Mouse (Mus musculus): Measurements from ENCODE around the gene Ptprg. TPM values are rescaled to one million over a fixed set of nuclear protein-coding genes. Genes with fewer than 3 reads are reported as not detected.
"Not testable (repeated sequence)": the region's sequence is repeated elsewhere in the genome, so short reads cannot be mapped to it uniquely, and the experiment has no call there.

The Ptprg gene
- polyA plus RNA-seq, 1 experiment from 2014 or later = 26.5 TPM

GRCm38 (mm10) chr14:12283641-12284040 is 730.3 kb downstream of the Ptprg start, which contains the start of gene Gm49355:
TSS of gene Gm49355 (plus strand) at chr14:12283976.
- Histone ChIP-seq H3K4me1 (replicated peaks; ENCODE audit: control insufficient read depth, insufficient read depth, low read length) (no peaks in the 10 kb centered on the region), H3K27ac (ENCODE audit: low read length) (peak within 1 kb of the TSS; percentile 98), H3K36me3 (ENCODE audit: control insufficient read depth, insufficient read depth, low read length) (0 out of 2 replicates have a peak, but pooled peaks cover 2% of the 10 kb centered on the region), H3K4me2 (ENCODE audit: low read depth, low read length) (peak within 1 kb of the TSS; percentile 58), H3K9me3 (ENCODE audit: control insufficient read depth, low read length) (no peaks in the 10 kb centered on the region), H3K9ac (ENCODE audit: low read length) (peak within 1 kb of the TSS; percentile 94), H3K27me3 (ENCODE audit: control insufficient read depth, insufficient read depth, low read depth, low read length) (no peaks in the 10 kb centered on the region), H3K4me3 (ENCODE audit: low read length) (peak within 1 kb of the TSS; percentile 74)
- ATAC-seq (ENCODE audit: low read depth) = peak; percentile 18; the same call in 1 of the 2 replicates
- WGBS = 64% methylated on average over 6 of the region's 6 CpGs

- Histone ChIP-seq H3K27ac (ENCODE audit: low read length) (peak within 1 kb of the TSS; percentile 98), H3K36me3 (ENCODE audit: control insufficient read depth, insufficient read depth, low read length) (peaks cover 2% of the 10 kb centered on the region; the same call in 1 of the 2 replicates), H3K4me3 (ENCODE audit: low read length) (peak within 1 kb of the TSS; percentile 74), H3K9ac (ENCODE audit: low read length) (peak within 1 kb of the TSS; percentile 94), H3K4me2 (ENCODE audit: low read depth, low read length) (peak within 1 kb of the TSS; percentile 58), H3K4me1 (replicated peaks; ENCODE audit: control insufficient read depth, insufficient read depth, low read length) (no peaks in the 10 kb centered on the region), H3K27me3 (ENCODE audit: control insufficient read depth, insufficient read depth, low read depth, low read length) (no peaks in the 10 kb centered on the region), H3K9me3 (ENCODE audit: control insufficient read depth, low read length) (no peaks in the 10 kb centered on the region)
- peak; percentile 98 for ATAC-seq (ENCODE audit: low read depth)
- under 1% methylated on average over 48 of the region's 48 CpGs for WGBS
These were observed 731.0 kb downstream of the Ptprg start, which contains the start of gene 3830406C13Rik for GRCm38 (mm10) chr14:12284141-12284912. TSS of gene 3830406C13Rik (plus strand) at chr14:12284173.

- H3K9me3 ChIP-seq (ENCODE audit: control insufficient read depth, low read length); H3K27ac ChIP-seq (ENCODE audit: low read length); H3K9ac ChIP-seq (ENCODE audit: low read length); H3K4me3 ChIP-seq (ENCODE audit: low read length); H3K4me2 ChIP-seq (ENCODE audit: low read depth, low read length); H3K27me3 ChIP-seq (ENCODE audit: control insufficient read depth, insufficient read depth, low read depth, low read length); H3K36me3 ChIP-seq (ENCODE audit: control insufficient read depth, insufficient read depth, low read length); ATAC-seq (ENCODE audit: low read depth); H3K4me1 ChIP-seq (replicated peaks; ENCODE audit: control insufficient read depth, insufficient read depth, low read length): not testable (repeated sequence)
These were observed 736.4 kb downstream of the Ptprg start for GRCm38 (mm10) chr14:12289747-12290146.

Other genes with a start within 250 kb of the Ptprg start
- gene Gm3839, start 196.8 kb upstream of the Ptprg start, polyA plus RNA-seq (2015; fragmentation: Nextera tagmentation; extraction: Ambion mirVana) = 1.2 and 1.5 TPM in 2 replicates